Mouse (Mus musculus) CD8-positive naive resting alpha-beta T cell, adult 2 months (primary cell): ENCODE results near the gene Cel.

Source experiments
- DNase-seq, 2 experiments: peaks; one replicate each; pipeline ENCODE4 v3.0.0; 2022; ENCODE audit warnings: low read depth in 2 of 2, low spot score in 2 of 2

Gene Cel

GRCm38 (mm10) chr2:28537995-28538816, 25.0 kb downstream of the Cel start:
- DNase-seq = no peak

- no peak for DNase-seq
Observed at GRCm38 (mm10) chr2:28537634-28537920, 25.6 kb downstream of the Cel start.

DNA sequence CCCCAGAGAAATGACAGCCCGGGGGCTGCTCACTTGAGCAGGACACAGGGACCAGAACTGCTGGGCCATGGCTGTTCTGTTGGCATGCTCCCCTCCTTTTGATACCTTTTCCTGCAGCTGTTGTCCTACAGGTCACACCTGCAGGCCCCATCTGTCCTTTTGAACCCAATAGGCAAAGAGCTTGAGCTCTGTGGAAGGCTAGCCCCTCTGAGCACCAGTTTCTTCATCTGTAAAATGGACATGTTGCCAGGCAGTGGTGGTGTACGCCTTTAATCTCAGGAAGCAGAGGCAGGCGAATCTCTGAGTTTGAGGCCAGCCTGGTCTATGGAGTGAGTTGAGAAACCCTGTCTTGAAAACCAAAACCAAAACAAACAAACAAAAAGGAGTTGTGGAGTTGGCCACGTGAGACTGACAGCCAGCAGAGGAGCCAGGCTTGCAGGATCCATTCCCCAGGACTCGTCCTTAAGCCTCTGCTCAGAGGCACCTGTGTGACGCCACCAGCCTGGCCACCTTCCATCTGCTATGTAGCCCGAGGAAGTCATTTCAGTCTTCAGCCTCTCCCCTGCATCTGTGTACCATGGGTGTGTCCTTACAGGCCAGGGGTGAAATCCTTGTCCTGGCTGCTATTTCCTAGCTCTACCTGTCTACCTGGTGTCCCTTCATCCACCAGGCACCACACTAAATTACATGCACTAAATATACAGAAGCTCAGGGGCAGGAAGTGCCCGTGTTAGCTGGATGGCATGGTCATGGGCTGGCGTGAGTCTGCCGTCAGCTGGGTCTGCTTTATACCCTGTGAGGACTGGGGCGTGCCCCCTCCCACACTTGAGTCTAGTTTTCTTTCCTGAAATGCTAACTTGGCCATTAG, 26.2 kb downstream of the Cel start:
- no peak for DNase-seq

- DNase-seq = no peak
Observed at GRCm38 (mm10) chr2:28536166-28536565, 27.0 kb downstream of the Cel start.

DNA sequence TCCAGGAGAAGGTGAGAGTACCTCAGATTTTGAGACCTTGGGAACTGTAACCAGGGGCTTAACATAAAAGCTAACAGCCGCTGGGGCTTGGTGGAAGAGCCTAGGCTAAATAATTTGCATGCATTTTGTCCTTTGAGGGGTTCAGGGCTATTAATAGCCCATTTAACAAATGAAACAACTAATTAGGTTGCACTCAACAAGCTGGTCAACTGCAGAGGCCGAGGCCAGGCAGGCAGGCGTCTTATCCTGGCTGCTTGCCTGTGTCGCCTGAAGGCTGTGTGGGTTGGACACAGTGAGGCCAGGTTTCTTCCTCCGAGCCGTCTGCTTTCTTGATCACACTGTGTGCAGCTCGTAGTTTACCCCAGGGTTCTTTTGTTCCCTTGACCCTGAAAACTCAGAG, 27.6 kb downstream of the Cel start:
- no peak for DNase-seq

GRCm38 (mm10) chr2:28535263-28535540, 28.0 kb downstream of the Cel start:
- DNase-seq = no peak

GRCm38 (mm10) chr2:28534436-28535262, 28.6 kb downstream of the Cel start:
- no peak for DNase-seq

- DNase-seq = no peak
Observed at GRCm38 (mm10) chr2:28533901-28534435, 29.2 kb downstream of the Cel start.

- DNase-seq = peak; percentile 67 to 76
Observed at GRCm38 (mm10) chr2:28532938-28533771, 30.0 kb downstream of the Cel start.

DNA sequence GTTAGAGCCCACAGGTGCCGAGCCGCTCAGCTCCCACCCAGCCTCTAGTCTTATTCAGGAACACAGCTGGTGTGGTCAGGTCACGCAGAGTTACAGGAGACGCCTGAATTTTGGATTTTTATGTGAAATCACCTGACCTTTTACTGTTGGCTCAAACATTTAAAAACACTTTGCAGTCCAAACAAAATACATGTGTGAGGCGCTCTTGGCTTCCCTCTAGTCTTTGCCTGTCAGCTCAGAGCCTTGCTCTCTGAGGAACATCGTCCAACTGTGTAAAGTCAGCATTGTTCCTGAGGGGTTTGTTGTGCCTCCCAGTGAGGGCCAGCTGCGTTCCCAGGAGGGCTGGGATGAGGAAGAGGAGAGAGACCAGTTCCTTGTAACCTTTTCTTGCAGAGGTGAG, 32.9 kb downstream of the Cel start:
- DNase-seq = no peak

DNA sequence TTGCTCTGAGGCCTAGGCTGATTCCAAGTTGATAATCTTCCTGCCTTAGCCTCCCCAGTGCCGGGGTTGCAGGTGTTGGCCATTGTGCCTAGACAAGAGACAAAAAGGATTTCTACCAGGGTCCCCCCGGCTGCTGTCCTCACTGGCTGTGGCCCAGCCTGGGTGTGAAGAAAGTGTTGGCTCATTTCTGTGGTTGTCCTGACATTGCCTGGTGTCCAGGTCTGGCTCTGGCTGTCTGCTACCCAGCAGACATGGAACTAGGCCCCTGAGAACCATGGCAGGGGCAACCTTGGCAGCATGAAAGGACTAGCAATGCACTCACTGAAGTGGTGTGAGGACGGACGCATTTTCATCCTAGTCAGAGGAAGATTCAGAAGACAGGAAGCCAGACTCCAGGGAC, 33.3 kb downstream of the Cel start:
- no peak for DNase-seq

DNA sequence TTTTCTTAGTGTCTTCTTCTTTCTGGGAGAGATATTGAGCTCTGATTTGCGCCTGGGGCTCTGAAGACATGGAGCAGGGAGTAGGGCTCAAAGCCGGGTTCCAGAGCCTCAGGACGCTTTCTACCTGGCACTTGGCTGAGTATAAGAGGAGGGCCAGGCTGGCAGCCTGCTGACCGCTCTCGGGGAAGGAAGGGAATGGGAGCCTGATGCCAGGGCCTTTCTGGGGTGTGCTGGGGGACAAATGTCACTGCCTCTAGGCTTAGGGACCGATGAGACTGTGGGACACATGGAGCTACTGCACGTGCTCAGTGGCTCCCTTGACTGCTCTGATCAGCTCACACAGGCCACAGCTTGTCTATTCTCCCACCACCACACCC, 34.9 kb downstream of the Cel start:
- DNase-seq = no peak

GRCm38 (mm10) chr2:28527436-28528353, 35.5 kb downstream of the Cel start:
- no peak for DNase-seq

DNA sequence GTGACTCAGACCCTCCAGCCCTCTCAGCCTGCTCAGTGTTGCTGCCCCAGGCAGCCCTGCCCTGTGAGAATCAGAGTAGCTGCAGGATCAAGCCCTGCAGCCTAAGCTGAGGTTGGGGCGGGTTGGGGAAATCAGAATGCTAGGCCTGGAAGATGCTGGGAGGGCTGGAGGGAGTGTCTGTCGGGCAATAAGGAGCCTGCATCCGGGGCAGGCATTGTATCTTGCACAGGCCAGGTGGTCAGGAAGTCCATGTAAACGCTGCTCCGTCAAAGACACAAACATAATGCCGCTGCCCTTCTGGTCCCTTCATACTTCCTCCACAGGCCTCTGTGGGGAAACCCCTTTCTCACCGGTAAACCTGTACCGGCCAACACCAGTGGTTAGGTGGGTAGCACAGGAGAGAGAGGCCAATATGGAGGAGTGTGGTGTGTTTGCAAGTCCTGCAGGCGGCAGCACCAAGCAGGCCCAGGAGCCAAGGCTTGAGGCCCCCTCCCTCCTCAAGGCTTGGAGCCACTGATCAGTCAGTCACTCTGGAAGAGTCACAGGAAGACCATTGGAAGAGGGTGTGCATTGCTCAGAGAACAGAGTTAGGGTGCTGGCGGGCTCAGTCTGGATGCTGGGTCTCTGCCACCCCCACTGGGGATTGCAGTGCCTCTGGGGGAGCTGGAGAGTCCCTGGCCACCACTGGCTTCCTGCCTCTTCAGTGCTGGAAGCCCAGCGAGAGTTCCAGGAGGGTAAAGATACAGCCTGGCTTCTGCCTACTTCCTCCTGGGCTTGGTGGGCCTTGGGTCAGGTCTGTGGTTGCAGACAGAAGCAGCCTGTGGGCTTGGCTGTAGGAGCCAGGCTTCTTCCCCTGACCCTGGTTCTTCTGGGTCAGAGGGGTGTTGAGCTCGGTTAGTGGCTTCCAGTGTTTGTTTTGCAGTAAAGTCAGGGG, 37.0 kb downstream of the Cel start:
- DNase-seq = peak in 1 of 2 experiments; percentile 26

DNA sequence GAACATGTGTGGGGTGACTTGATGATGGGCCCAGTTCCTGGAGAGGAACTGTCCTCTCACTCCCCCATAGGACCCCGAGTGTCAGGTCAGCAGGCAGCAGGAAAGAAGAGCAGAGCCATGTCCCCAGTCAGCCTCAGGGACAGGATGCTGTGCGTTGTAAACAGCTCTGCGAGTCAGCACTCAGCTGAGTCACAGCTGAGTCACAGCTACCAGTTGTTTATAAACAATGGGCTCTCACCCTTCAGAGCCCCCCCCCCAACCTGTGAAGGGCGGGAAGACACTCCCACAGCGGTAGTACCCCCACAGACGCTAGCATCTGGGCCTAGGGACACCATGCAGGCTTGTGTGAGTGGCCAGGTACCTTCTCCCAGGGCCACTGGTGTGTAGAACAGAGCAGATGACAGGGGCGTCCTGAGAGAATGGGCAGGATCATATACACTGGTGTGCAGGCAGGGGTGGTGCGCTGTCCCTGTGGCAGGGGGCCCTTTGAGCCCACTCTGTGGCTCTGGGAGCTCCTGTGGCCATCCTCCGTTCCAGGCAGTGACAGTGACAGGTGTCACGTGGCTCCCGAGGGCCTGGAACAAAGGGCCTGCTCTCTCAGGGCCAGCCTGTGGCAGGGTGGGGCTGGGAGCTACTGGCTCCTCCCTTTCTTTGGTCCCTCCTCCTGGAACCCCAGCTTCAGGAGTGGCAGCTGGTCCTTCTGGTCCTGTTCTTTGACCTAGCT, 37.8 kb downstream of the Cel start:
- DNase-seq = no peak

DNA sequence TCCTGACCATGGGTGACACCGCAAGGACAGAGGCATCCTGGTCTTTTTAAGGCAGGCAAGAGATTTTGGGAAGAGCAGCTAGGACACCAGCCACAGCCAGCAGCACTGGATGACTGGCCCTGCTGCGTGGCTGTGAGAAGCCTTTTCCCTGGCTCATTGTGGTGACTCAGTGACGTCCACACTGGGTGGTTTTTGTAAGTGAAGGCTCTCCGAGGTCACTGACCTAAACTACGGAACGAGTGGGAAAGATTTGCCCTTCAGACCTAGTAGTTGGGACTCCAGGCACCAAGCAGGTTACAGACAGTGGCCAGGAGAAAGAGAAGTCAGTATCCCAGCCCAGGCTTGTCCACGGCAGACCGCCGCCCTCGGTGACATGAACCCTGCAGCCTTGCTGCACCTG, 38.8 kb downstream of the Cel start:
- no peak for DNase-seq

DNA sequence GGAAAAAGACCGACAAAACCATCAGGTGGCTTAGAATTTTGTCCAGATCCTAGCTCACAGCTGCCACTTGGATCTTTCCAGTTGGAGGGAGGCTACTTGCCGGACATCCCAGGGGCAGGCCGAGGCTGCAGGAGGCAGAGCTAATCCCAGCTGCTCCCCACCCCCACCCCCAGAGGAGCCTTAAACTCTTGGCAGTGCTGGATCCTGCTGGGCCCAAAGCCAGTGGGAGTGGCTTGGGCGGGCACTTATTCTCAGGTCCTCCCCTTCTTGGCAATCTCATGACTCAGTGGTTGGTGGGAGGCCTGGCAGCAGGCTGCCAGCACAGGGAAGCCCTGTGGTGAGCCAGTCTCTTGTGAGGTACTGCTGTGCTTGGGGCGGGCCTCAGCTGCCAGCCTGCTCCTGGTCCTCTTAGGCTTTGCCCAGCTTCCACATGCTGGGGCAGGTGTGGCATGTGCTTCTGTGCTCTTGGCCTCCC, 39.5 kb downstream of the Cel start:
- no peak for DNase-seq

DNA sequence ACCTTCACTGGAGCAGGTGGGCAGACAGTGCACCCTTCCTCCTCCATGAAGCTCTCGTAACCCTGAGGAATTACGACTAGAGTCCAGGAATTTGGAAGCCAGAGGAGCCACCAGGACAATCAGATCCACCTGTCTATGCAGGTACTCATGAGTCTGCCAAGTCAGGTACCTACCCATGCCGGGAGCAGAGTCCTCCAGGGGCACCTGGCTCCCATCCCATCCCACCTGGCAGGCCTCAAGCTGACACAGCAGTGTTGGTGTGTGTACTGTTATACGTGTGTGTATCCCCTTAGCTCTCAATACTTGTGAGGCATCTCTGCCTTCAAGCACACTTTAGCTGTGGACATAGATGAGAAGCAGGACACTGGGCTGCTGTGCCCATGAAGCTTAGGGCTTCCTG, 41.0 kb downstream of the Cel start:
- no peak for DNase-seq
